Mouse (Mus musculus) cerebellum, adult 18-20 months (tissue): ENCODE data around the gene Ipo9.
"Not testable (repeated sequence)": the region's sequence is repeated elsewhere in the genome, so short reads cannot be mapped to it uniquely, and the experiment has no call there.

Experiments used
- DNase-seq, 2 experiments: peaks; one replicate each; pipeline ENCODE4 v3.0.0; 2021

The Ipo9 gene

DNA sequence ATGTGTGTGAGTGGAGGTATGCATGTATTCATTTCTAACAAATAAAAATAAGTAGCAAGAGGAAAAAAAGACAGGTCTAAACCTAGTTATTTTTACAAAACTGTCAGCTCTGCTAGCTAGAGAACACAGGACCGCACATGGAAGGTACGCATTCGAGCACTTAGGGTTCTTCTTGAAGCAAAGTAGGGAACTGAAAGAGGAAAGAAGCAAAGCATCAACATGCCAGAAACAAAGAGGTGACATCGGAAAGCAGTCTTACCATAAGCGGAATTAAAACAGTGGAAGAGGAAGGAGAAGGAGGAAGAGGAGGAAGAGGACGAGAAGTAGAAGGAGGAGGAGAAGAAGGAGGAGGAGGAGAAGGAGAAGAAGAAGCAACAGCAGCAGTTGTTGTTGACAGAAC lies 2.9 kb downstream of the Ipo9 start:
- DNase-seq: no peak

DNA sequence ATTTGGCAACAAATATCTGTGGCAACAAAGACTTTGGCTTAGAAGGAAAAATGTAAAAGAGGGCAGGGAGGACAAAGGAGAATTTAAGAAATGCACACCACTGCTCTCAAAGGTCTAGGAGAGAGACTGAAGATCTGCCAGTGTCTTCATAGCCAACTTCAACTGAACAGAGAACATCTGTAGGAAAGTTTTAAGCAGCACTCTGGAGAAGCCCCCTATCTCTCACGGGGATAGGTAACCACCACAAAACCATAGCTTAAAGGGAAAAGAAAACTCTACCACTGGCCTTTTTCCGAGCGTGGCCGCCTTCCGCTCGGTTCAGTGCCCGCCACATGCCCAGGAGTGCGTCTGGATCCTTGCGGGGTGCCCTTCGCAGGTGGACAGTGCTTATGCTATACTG lies 3.7 kb downstream of the Ipo9 start:
- peak; percentile 20 to 34 for DNase-seq

DNA sequence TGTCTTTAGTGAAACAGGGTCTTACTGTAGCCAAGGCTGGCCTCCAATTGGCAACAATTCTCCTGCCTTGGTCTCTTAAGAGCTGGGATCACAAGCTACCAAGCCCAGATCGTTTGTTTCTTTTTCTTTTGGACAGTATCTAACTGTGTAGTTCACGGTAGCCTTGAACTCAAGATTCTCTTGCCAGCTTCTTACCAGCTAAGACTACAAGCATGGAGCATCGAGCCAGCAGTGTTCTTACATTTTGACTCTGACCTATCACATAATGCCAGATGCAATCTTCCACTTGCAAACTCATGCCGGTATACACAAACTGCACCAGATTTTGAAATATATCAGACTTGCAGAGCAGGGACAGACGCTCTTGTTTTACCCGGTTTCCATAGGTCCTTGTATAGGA lies 7.5 kb downstream of the Ipo9 start:
- no peak for DNase-seq

DNA sequence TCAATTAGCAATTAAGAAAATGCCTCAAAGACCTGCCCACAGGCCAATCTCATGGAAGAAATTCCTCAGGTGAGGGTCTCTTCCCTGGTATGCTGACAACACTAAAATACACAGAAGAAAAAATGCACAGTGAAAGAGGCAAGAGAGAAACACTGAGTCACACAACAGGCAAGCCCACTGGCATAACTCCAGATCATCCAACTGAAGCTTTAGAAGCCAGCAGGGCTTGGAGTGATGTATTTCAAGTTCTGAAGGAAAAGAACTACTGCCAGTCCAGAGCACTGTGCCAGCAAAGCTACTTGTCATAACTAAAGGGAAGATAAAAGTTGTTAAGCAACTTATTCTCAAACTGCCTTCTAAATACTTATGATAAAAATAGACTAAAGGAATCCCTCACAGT lies 16.3 kb downstream of the Ipo9 start:
- DNase-seq: no peak

DNA sequence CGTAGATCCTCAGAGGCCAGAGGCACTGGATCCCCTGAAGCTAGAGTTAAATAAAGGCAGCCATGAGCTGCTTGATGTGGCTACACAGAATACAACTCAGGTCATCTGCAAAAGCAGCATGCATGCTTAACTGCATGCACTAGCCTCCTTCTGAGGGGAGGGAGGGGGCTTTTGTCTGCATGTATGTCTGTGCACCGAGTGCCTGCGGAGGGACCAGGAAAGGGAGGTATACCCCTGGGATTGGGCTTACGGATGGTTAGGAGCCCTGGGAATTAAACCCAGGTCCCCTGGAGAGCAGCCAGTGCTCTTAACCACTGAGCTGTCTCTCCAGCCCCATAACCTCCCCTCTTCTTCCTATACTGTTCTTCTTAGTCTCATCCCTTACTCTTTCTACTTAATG lies 18.2 kb downstream of the Ipo9 start:
- no peak for DNase-seq

DNA sequence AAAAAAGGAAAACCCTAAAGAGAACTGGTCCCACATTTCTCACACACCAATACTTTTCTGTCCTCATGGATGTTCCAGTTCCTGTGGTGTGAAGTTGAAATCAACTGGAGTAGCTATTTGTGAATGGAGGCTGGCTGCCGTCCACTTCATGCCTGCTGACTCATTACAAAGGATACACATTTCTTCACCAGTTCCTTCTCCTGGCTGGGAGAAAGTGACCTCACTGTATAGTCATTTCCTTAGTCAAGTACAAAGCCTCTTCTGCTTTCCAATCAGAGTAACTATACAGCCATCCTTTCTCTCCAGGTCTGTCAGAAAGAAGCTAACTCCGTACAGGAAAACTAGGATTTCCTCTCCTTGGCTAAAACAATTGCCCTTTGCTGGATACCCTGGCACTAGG lies 19.3 kb downstream of the Ipo9 start:
- DNase-seq: no peak

DNA sequence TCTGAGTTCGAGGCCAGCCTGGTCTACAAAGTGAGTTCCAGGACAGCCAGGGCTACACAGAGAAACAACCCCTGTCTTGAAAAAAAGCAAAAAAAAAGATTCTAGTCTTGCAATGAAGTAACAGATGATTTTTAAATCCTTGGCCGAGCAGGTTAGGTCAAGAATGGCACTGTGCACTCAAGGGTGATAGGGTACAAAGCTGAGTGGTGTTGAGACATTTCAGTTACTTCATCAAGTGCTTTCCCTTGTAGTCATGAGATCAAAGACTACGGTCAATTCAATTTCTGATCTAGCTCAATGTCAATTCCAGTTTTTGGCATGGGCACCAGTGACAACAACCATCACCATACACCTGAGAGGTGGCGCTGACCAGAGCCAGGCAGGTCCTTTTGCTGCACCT lies 21.3 kb downstream of the Ipo9 start:
- DNase-seq: no peak

DNA sequence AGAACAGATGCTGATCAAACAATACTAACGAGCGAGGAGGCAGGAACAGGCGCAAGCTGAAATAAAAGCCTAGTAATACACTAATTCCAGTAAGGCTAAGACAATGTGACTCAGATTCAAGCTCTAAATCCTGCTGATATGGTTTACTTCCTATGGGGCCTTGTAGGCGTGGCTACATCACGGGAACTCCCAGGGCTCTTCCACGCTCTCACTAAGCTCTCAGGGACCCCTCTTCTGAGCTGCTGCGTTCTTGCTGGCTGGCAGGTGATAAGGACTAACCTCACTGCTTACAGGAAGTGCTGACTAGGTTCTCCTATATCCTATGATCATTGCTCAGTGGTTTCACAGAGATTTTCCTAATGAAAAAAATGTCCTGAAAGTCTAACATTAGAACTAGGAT lies 24.9 kb downstream of the Ipo9 start:
- no peak for DNase-seq

DNA sequence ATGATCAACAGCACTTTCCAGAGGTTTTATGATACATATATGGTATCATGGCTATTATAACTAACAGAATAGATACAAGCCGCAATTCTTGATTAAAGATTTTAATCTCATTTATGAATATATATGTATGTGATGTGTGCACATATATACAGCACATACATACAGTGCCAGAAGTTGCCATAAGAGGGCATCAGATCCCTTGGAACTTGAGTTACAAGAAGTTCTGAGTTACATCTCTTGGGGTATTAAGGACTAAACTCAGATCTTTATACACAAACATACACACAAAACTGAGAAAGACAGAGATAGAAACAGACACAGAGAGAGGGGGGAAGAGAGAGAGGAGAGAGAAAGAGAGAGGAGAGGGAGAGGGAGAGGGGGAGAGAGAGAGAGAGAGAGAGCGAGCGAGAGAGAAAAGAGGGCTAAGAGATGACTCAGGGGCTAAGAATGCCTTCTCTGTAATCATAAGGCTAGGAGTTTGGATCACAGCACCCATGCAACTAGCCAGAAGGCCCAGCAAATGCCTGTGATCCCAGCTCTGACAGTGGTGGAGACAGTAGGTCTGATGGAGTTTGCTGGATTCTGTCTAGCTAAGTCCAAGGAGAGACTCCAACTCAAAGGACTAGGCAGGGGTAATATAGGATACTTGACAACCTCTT lies 28.7 kb downstream of the Ipo9 start:
- no peak for DNase-seq

DNA sequence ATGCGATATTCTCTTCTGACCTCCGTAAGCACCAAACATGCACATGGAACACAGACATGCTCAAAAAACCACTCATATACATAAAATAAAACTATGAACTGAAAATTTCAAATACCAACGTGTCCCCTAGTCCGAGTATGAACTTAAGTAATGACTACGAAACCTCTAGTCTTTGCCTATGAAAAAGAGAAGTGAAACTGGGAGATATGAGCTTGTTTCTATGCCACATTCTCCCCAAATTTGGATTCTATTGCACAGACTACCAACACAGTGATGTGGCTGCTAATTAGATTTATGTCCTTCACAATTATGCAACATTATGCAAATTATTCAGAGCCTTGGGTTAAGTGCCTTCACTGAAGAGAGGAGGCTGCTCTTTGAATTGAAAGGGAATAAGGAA lies 30.8 kb downstream of the Ipo9 start:
- no peak for DNase-seq

DNA sequence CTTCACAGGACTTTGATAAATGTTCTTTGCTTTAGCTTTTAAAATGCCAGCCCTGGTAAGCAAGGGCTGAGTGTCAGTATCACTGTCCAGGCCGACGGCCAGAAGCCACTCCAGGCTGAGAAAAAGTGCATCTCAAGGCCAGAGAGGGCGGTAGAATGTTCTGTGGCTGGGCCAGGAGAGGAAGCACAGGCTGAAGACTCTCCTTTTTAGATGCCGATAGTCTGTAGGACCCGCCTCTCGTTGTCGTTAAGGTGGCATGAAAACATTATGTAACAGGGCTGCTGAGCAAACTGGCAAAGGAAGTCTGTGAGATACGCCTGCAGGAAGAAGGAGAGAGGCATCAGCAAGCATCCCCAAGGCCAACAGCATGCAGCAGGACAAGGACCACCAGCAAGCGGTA lies 45.1 kb downstream of the Ipo9 start:
- DNase-seq: no peak

DNA sequence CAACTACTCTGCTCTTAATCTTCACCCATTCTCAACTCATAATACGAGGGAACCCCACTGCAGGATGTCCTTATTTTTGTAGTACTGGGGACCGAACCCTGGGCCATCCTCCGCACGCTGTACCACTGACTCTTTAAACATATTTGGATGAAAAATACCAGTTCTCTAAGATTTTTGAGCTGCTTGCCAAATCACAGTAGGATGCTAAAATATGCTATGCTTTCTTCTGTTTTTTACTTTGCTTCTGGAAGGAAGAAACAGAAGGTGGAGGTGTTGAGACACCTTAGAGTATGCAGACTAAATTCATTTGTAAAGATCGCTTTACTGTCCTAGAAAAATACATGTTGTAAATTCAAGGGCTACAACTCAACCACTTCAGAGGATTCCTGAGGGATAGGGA lies 46.1 kb downstream of the Ipo9 start:
- no peak for DNase-seq

DNA sequence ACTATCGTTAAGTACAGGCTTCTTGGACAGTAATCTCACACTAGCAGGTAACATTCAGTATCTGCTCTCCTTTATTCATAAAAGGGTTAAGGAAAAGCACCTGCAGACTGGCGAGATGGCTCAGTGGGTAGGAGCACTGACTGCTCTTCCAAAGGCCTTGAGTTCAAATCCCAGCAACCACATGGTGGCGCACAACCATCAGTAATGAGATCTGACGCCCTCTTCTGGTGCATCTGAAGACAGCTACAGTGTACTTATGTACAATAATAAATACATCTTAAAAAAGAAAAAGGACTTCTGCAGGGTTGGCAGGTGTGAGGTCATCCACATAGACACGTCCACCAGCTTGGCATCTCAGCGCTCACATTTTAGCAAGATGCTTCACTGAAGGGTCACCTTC lies 48.7 kb downstream of the Ipo9 start:
- DNase-seq: not testable (repeated sequence)

DNA sequence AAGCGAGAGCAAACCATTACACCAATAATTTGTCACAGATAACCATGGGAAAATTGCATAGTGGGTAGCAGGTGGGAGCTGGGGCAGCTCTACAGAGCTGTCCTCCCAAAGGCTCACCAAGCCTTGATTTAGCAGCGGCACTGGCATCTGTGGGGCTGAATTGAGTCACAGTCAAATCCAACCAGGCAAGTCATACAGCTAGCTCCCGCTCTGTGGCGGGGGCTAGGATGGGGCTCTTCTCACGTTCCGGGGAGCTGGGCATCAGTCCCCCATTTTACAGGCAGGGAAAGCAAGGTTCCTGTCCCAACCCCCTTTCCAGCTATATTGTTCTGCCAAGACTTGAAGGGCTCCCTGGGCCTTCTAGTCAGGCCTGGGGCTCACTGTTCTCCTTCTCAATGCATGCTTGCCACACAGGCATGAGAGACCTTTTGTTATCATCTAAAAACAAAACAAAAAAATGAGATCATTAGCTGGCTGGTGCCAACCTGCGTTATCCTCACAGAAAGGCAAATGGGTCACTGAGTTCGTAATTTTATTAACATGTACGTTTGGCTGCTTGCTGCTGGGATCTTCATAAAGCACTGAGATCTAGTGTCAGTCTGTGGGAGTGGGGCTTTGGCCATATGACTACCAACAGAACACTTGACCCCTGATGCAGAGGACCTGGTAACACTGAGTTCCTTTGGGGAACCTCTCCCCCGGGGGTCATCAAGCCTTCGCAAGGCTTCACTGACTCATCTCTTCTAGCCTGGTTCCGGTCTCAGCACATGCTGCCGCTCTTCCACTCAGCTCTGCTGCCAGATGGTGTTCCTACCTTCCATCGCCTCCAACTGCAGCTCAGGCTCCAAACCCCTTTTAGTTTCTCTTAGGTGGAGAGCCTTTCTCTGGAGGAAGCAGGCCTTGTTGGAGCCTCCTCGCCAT lies 50.0 kb downstream of the Ipo9 start:
- DNase-seq: peak; percentile 56 to 59

DNA sequence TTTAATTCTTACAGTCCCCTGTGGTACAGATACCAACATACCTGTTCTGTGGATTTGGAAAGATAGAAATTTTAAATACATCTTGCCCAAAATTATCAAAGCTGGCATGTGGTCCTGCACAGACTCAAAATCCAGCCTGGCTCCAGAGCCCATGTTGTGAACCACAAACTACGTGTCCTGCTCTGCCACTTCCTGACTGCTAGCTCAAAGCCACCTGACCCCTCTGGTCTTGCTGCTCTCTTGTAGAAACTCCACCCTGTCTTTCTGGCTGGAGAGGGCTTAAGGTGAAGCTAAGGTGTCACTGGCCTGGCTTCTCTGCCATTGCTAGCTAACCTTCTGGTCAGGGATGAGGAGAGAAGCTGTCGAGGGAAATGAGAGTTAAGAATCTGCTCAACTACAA lies 51.3 kb downstream of the Ipo9 start:
- DNase-seq: no peak

DNA sequence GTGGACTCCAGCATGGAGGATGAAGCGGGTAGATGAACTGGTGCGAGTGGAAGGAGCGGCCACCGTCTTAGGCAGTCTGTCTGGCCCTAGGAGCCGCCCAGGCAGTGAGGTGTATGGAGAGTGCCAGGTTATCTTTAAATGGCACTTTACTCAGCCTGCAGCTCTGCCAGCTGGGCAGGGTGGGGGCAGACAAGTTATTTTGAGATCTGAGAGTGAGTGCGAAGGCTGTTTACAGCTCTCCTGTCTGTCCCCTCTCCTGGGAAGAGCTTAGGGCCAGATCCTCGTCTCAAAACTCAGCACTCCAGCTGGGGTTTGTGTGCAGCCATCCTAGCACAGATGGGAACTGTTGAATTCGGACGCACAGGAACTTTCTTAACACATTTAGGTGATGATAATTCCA lies 51.7 kb downstream of the Ipo9 start:
- DNase-seq: no peak

DNA sequence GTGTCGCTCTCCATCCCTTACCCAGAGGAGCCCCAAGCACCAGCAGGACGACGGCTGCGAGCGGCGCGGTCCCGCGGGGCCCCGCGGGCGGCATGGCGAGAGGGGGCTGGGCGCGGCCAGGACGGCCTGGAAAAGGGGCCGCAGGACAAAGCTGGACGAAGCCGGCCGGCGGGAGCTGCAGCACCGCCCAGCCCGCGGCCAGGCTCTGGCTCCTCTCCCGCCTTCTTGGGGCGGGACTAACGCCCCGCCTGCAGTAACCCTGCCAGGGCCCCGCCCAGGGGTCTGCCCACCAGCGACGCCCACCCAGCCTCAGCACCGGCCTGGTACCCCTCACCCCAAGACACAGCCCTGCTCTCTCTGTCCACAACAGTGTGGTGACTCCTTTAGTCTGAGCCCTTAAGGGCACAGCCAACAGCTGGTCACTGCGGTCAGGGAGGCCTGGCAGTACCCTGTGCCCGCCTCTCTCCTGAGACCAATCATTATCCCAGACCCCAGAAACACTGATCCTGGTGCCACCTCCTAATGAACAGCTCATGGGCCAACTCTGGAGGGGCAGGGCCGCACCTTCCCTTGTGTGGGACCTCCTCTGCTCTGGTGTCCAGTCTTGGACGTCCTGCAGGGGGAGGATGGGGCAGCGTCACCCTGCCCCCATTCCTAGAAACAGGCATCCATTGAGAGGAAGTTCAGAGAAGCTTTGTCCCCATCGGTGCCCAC lies 55.3 kb downstream of the Ipo9 start, which contains the start of gene Shisa4:
Gene Shisa4, minus strand, starts transcription at position 370 of the 714 bp plus-strand sequence.
- peak; percentile 68 to 81 for DNase-seq

DNA sequence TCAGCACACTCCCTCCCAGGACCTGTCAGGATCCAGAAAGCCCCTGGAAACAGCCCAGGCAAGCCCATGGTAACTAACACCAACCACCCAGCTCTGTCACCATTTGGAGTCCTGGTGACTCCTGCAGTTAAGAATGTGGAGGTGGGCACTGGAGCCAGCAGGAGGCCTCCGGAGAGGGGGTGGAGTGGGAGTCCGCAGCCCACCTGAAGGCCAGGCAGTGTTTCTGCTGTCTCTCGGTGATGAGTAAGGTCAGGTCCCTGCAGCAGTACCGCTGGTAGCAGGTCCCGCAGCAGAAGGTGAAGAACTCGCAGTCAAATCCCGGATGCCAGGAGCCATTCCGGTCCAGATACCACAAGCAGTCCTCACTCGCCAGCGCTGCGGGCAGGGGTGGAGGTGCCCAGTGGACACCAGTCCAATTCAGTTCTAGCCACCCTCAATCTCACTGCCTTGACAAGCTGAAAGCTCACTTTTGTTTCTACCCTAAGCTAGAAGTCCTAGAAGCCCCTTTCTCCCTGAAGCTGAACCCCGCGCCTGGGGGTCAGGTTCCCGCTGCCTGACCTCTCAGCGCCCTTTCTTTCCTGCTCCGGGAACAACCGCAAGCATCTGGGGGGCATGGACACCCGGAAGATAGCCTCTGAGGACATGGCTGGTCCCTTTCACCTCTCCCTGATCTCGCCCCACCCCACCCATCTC lies 56.0 kb downstream of the Ipo9 start:
- DNase-seq: peak; percentile 63 to 67

DNA sequence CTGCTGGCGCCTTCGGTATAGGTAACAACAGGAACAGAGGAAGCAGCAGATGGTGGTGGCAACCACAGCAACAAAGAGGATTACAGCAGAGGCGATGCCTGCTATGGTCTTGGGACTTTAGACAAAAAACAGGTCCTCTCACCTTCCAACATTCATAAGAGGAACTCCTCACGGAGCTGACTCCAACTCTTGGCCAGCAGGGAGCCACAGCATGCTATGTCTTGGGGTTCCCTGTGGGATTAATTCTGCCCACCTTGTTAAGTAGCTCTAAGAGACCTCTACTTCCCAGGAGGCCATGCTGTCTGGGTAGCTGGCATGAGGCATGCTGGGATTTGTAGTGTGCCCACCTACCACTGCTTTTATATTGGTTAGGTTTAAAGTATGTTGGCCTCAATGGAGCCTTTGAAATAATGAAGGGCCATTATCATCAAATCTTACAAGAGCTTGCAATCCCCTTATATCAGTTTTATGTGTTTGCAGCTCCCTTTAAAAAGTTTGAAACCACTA lies 57.1 kb downstream of the Ipo9 start:
- DNase-seq: no peak

DNA sequence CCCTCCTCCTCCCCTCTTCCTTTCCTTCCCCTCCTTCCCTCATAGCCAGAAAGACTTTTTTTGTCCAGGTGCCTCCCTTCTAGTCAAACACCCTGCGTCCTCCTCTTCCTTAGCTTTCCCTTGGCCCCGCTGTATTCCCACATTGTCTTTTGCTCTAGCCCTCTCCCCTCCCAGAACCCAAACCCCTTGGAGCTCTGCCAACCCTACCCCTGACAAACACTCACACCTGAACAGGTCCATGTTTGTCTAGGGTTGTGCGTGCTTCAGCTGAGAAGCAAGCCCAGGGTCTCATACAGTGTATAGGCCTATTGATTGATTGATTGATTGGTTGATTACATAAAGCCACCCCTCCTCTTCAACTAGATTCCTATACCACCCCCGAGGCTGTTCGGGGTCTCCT lies 60.9 kb downstream of the Ipo9 start:
- DNase-seq: no peak

DNA sequence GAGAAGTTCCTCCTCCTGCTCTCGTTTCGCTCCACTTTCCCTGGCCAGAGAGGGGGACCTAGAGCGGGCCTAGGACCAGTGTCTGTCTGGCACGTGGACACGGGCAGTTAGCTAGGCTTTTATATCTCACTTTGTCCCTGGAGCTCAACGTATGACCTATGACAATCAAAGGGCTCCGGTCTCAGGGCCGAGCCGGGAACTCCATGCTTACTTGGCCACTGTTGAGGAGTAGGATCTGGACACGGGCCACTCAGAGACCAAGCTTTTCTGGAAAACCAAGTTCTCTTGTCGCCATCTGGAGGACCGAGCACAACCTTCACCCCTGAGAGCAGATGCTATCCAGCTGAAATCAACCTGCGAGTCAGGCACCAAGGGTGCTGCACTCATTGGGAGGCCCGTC lies 61.3 kb downstream of the Ipo9 start:
- DNase-seq: peak; percentile 61 to 64

DNA sequence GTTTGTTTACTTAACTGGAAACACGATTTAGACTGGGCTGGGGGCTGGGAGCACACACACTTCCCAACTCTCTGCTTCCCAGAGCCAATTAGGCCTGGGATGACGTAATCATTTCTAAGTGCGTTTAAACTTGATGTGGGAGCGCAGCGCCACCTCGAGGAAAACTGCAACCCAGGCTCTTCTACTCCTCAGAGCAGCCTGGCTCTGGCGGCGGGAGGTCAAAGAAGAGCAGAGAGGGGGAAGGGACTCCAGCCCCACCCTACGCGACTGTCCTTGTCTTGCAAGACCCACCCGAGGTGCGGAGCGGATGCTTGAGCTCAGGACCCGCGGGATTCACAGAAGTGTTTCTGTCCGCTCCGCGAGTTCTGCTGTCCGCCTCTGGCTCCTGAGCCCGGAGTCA lies 62.1 kb downstream of the Ipo9 start:
- peak; percentile 92 for DNase-seq

DNA sequence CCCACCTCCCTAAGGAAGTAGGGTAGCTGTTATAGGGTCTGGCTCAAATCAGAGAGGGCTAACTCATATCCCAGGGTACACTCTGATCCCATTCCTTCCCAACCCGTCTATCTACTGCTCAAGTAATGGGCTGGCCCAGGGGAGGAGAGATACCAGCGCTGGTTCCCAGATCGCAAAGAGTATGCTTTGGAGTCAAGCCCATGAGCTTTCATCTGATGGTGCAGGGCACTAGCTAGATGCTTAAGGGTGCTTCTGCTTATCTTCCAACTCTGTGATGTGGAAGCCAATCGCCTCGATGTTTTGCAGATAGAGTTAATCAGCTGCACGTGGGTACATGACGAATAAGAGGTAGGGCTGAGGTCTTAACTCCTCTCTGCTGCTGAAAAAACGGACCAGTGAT lies 62.7 kb downstream of the Ipo9 start:
- DNase-seq: no peak
